Mouse (Mus musculus): ENCODE data around the gene Mpdu1.

DNA sequence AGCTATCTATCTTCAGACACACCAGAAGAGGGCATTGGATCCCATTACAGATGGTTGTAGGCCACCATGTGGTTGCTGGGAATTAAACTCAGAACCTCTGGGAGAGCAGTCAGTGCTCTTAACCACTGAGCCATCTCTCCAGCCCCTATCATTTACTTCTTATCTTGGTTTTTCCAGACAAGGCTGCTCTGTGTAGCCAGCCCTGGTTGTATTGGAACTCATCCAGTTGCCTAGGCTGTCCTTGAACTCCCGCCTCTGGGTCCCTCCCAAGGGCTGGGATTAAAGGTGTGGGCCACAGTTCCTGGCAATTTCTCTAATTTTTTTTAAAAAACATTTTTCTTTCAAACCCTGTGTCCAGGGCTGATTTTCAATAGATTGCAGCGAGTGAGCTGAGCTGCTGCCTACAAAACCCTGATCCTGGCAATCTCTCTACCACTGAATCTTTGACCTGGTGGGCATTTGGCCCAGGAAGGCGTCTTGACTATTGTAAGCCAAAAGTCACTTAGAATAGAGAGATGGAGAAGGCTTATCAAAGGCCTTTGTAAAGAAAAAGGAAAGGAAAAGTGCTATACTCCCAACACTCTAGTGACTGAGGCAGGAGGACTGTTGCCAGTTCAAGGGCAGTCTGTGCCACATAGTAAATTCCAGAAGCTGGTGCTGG lies 1.1 kb downstream of the Mpdu1 start:
- no peak for TF ChIP-seq CTCF (IDR thresholded peaks at IDR 0.05; ENCODE audit: extremely low read depth, insufficient read length, insufficient replicate concordance, low read depth, low read length)
- no peak for TF ChIP-seq POLR2A (IDR thresholded peaks at IDR 0.05; ENCODE audit: low read depth, low read length)

Data from small intestine, adult 2 months (tissue).